Mouse (Mus musculus) heart, postnatal 0 days (tissue): ENCODE measurements around the gene Ddo. TPM values are rescaled to one million over a fixed set of nuclear protein-coding genes. Genes with fewer than 3 reads are reported as not detected.

Source experiments
- ATAC-seq: fragments of 200-750 bp; cut with Nextera tagmentation; 2 replicates; pipeline ENCODE4 v1.8.0; 2017; ENCODE audit warnings: low read depth, moderate number of reproducible peaks, moderate library complexity; ENCODE audit not compliant: insufficient read depth
- DNase-seq: peaks from one replicate; pipeline ENCODE4 v3.0.0-alpha.2; 2016; ENCODE audit warnings: low spot score
- H3K27ac ChIP-seq: fragments of 300-500 bp; sonication (generic); 2 replicates; pipeline ENCODE4 v1.5.1; 2014; ENCODE audit warnings: low read depth, mild to moderate bottlenecking
- H3K27me3 ChIP-seq: fragments of 300-500 bp; sonication (generic); 2 replicates; pipeline ENCODE4 v1.6.1; 2014; ENCODE audit warnings: low read length, mixed read lengths; ENCODE audit not compliant: control insufficient read depth, insufficient read depth
- H3K36me3 ChIP-seq: fragments of 300-500 bp; sonication (generic); replicated peaks from 2 replicates; pipeline ENCODE4 v1.6.1; 2014; ENCODE audit warnings: low read length, mixed read lengths; ENCODE audit not compliant: control insufficient read depth, insufficient read depth
- H3K4me1 ChIP-seq: fragments of 300-500 bp; sonication (generic); 2 replicates; pipeline ENCODE4 v1.6.1; 2014; ENCODE audit warnings: antibody characterized with exemption; ENCODE audit not compliant: control insufficient read depth, insufficient read depth
- H3K4me2 ChIP-seq: fragments of 300-500 bp; sonication (generic); 2 replicates; pipeline ENCODE4 v1.6.1; 2014; ENCODE audit warnings: low read depth, mild to moderate bottlenecking, low read length, moderate library complexity
- H3K4me3 ChIP-seq: fragments of 300-500 bp; sonication (generic); 2 replicates; pipeline ENCODE4 v1.5.1; 2014; ENCODE audit warnings: low read depth, low read length
- H3K9ac ChIP-seq: fragments of 300-500 bp; sonication (generic); replicated peaks from 2 replicates; pipeline ENCODE4 v1.6.1; 2014; ENCODE audit warnings: low read depth, low read length, mixed read lengths
- H3K9me3 ChIP-seq: fragments of 300-500 bp; sonication (generic); replicated peaks from 2 replicates; pipeline ENCODE4 v1.6.1; 2016; ENCODE audit warnings: low read length; ENCODE audit not compliant: control insufficient read depth
- CTCF ChIP-seq: IDR thresholded peaks from 2 replicates; pipeline ENCODE4 v1.5.1; 2016; ENCODE audit warnings: antibody characterized with exemption, control low read depth, low read depth
- EP300 ChIP-seq: IDR thresholded peaks from 2 replicates; pipeline ENCODE4 v1.6.1; 2016; ENCODE audit warnings: antibody characterized with exemption, low read depth
- WGBS: fragments of 180-500 bp; shearing (Covaris S2); extraction: QIAGEN DNeasy Blood & Tissue Kit; methylation state at CpG from one replicate; pipeline ENCODE4 v1.1.7; 2014; 5-methylcytosine and 5-hydroxymethylcytosine counted together
- polyA plus RNA-seq: library from polyadenylated mRNA; unstranded; fragments of >200 nt; fragmentation: Nextera tagmentation; extraction: Ambion mirVana; gene quantifications from 2 replicates; pipeline ENCODE4 v1.2.1, GENCODE M21; 2015
- total RNA-seq: library from RNA; depleted of rRNA; stranded (reverse); fragments of >200 nt; gene quantifications from 2 replicates; pipeline ENCODE4 v1.2.3, GENCODE M21; 2014; ENCODE audit warnings: low replicate concordance; rRNA removed

Ddo gene
- total RNA-seq (41.4 and 52.6 TPM in 2 replicates), polyA plus RNA-seq (26.7 and 32.0 TPM in 2 replicates)

- Histone ChIP-seq H3K27me3 (no peaks in the 10 kb centered on the region), H3K36me3 (no peaks in the 10 kb centered on the region), H3K4me3 (peak within 1 kb of the TSS; percentile 48), H3K4me2 (peak within 1 kb of the TSS; percentile 64), H3K27ac (peak within 1 kb of the TSS; percentile 99), H3K9me3 (no peaks in the 10 kb centered on the region), H3K9ac (peak within 1 kb of the TSS; percentile 64), H3K4me1 (no peaks in the 10 kb centered on the region)
- WGBS = 23% methylated on average over 8 of the region's 8 CpGs
- peak; percentile 94 for DNase-seq
- peak; percentile 96 for ATAC-seq
- TF ChIP-seq EP300 = peak; percentile 80; the same call in 1 of the 2 replicates
- no peak for TF ChIP-seq CTCF
These were observed at the start of gene Ddo for GRCm38 (mm10) chr10:40629656-40630311. Gene Ddo (plus strand): TSS chr10:40630011.

- Histone ChIP-seq H3K4me2 (no peak overlapping the region), H3K27ac (no peak overlapping the region), H3K36me3 (no peaks in the 10 kb centered on the region), H3K9ac (no peak overlapping the region), H3K4me3 (no peak overlapping the region), H3K27me3 (no peaks in the 10 kb centered on the region), H3K9me3 (no peaks in the 10 kb centered on the region), H3K4me1 (no peaks in the 10 kb centered on the region)
- ATAC-seq = no peak
- WGBS = 77% methylated on average over 8 of the region's 8 CpGs
- no peak for DNase-seq
- TF ChIP-seq CTCF (peak; percentile 19; the same call in 1 of the 2 replicates), EP300 (no peak)
These were observed 46.1 kb upstream of the Ddo start for GRCm38 (mm10) chr10:40583584-40584255.

- Histone ChIP-seq H3K27ac (no peak overlapping the region), H3K4me2 (no peak overlapping the region), H3K4me3 (no peak overlapping the region), H3K27me3 (no peaks in the 10 kb centered on the region), H3K9ac (no peak overlapping the region), H3K36me3 (no peaks in the 10 kb centered on the region), H3K4me1 (no peaks in the 10 kb centered on the region), H3K9me3 (no peaks in the 10 kb centered on the region)
- ATAC-seq = no peak
- 54% methylated on average over 7 of the region's 7 CpGs for WGBS
- no peak for DNase-seq
- TF ChIP-seq CTCF = no peak
- no peak for TF ChIP-seq EP300
These were observed 37.6 kb upstream of the Ddo start for GRCm38 (mm10) chr10:40592186-40592585.

- TF ChIP-seq EP300 = no peak
- TF ChIP-seq CTCF = no peak
- no peak for DNase-seq
- no peak overlapping the region for H3K4me3 ChIP-seq
- H3K27me3 ChIP-seq = no peaks in the 10 kb centered on the region
- H3K9me3 ChIP-seq = no peaks in the 10 kb centered on the region
- WGBS = 72% methylated on average over 3 of the region's 3 CpGs
- no peak overlapping the region for H3K4me2 ChIP-seq
- no peak overlapping the region for H3K9ac ChIP-seq
- H3K27ac ChIP-seq = no peak overlapping the region
- H3K36me3 ChIP-seq = no peaks in the 10 kb centered on the region
- H3K4me1 ChIP-seq = no peaks in the 10 kb centered on the region
- ATAC-seq = no peak
These were observed 32.6 kb upstream of the Ddo start for GRCm38 (mm10) chr10:40597177-40597576.

GRCm38 (mm10) chr10:40604706-40605394 is 25.0 kb upstream of the Ddo start:
- DNase-seq (no peak), ATAC-seq (no peak)
- Histone ChIP-seq H3K27ac (no peak overlapping the region), H3K4me1 (no peaks in the 10 kb centered on the region), H3K36me3 (no peaks in the 10 kb centered on the region), H3K4me3 (no peak overlapping the region), H3K9me3 (peaks cover 16% of the 10 kb centered on the region), H3K4me2 (no peak overlapping the region), H3K27me3 (no peaks in the 10 kb centered on the region), H3K9ac (no peak overlapping the region)
- no peak for TF ChIP-seq EP300
- TF ChIP-seq CTCF = peak; percentile 39
- 61% methylated on average over 6 of the region's 6 CpGs for WGBS
